Mouse (Mus musculus) kidney, postnatal 4 days (tissue): ENCODE results near the gene Tuba1a.
A peak's percentile ranks its signal among the peaks of the same experiment; 100 is the strongest.
"Not testable (repeated sequence)": the region's sequence is repeated elsewhere in the genome, so short reads cannot be mapped to it uniquely, and the experiment has no call there.

Experiments used
- DNase-seq, 2 experiments: peaks; one replicate each; pipeline ENCODE4 v3.0.0; 2021; ENCODE audit warnings: mixed read lengths in 2 of 2

The Tuba1a gene

DNA sequence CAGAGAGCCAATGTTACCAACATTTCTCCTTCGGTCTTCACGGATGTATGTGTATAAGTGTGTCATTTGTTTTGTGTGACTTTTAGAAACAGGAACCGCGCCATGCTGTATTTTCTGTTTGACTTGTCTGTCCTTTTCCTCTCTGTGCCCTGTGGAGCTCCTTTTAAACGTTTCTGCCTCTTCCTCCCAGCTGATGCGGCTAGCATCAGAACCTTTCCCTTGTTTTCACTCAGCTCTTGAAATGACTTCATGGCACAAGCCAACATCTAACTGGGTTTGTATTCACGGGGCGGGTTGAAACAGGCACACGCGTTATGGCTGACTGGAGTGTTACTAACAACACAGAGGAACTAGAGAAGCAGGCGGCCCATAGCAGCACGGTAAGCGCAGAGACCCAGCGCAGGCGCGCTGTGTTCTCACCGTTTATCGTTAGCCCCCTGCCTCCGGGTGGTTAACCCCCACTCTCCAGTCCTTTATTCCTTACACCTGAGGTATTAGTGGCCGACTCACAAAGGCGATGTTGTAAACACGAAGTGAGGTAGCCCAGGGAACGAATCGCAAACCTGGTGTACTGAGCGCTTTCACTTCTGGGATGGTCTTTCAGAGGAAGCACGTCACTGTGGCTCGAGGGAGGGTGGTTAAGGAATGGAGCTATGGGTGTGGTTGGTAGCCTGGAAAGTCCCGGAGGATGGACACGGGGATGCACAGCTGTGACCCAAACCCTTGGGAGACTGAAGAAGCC, 31.9 kb upstream of the Tuba1a start:
- peak; percentile 77 to 86 for DNase-seq

GRCm38 (mm10) chr15:98984681-98985080, 31.2 kb upstream of the Tuba1a start:
- DNase-seq, result peak; percentile 32 to 48

GRCm38 (mm10) chr15:98983431-98984081, 30.1 kb upstream of the Tuba1a start:
- DNase-seq, result no peak

GRCm38 (mm10) chr15:98982100-98982499, 28.6 kb upstream of the Tuba1a start:
- no peak for DNase-seq

- DNase-seq, result no peak
These were observed 26.6 kb upstream of the Tuba1a start for GRCm38 (mm10) chr15:98980012-98980614.

- no peak for DNase-seq
These were observed 25.1 kb upstream of the Tuba1a start for GRCm38 (mm10) chr15:98978409-98979172.

DNA sequence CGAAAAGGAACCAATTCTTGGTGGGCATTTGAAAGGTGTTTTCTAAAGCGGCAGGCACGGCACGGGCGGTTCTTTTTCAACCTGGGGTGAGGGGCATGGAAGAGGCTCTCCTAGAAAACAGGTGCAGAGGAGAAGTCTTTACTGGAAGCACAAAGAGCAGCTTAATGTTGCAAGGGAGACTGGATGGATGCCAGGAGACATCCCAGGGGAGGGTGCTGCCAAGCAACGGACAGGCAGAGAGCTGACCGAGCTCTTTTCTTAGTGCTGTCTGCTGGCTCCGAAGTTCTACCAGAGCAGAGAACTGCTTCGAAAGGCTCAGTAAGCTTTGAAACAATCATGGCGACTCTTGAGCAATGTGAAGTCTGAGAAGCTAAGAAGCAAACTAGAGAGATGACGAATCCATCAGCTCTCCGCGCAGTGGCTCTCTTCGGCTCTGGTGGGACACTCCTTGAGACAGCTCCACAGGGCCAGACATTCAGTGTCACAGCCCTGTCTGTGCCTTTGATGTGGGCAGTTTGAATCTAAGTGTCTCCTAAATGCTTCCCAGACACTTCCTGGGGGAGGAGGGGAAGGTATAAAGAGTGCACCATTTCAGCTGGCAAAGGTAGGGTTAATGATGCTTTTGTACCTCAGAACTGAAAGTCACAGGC, 24.4 kb upstream of the Tuba1a start:
- peak; percentile 83 to 87 for DNase-seq

- DNase-seq, result peak in 1 of 2 experiments; percentile 54
These were observed 23.6 kb upstream of the Tuba1a start for GRCm38 (mm10) chr15:98976763-98977758.

GRCm38 (mm10) chr15:98973015-98973614, 19.6 kb upstream of the Tuba1a start:
- peak in 1 of 2 experiments; percentile 60 for DNase-seq

DNA sequence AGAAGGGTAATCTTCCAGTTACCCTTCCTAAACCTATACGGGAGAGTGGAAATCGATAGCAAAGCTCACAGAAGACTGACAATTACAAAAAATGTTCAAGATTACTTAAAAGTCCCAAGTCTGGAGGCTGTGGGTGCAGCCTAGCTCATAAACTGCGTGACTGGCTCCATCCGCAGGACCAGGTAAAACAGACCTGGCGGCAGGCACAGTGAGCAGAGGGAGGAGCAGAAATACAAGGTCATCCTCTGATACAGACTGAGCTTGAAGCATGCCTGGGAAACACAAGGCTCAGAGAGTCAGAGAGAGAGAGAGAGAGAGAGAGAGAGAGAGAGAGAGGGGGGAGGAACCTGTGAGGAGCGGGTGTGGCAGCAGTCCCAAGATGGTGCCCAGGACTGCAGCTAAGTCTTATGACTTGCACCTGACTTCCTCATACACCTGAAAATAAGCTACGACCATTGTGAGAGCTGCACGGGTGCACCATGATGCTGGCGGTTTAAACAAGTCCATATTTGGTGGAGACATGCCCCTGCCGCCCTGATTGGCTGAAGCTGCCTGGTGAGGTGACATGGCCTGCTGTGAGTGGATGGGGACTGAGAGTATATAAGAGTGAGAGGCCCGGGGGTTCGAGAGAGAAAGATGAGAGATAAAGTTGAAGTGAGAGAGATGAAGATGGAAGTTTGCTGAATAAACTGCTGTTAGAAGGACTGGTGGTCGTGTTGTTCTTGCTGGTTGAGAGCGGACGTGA, 18.2 kb upstream of the Tuba1a start:
- DNase-seq, result not testable (repeated sequence)

DNA sequence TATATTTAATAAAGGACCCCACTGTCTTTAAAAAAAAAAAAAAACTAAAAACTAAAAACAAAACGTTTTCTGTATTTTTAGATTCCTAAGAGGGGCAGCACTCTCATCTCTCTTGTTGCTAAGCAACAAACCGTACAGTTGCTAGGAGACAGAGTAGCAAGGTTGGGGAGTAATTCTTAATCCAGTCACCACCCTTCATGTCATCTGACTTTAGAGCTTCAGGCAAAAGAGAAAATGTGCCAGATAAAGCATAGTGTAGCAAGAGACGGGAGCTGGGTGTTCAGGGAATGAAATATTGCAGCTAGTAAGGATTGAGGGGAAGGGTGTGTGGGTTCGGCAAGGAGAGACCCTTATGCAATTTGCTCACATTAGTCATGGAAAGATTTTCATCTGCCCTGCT, 17.6 kb upstream of the Tuba1a start:
- no peak for DNase-seq

DNA sequence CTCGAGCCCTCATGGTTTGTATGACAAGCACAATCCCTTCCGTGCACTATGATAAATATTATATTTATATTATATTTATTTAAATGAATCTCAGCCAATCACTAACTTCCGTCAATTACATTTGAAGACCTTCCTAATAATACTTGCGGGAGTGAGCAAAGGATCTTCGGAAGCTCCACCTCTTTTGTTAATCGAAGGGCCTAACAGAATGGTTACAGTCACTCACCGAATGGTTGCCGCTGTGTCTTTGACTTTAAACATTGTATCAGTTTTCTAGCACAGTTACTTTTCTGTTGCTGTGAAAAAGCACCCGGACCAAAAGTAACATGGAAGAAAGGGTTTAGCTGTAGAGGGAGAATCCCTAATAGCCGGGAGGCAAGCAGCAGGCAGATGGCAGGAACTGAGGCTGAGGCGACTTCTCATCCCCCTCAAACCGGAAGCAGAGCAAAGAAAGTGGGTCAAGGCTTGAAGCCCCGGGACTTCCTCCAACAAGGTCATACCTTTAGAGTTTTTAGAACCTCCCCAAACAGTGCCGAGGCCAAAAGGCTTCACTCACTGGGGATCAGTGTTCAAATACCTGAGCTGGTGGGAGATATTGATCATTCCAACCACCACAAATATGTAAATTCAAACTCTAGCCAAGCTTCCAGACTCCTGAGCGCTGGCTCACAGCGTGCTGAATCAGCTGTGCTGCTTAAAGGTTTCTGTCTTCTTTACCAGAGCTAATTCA, 16.0 kb upstream of the Tuba1a start:
- DNase-seq, result peak in 1 of 2 experiments; percentile 32

GRCm38 (mm10) chr15:98968701-98969371, 15.3 kb upstream of the Tuba1a start:
- DNase-seq, result peak; percentile 67 to 76

DNA sequence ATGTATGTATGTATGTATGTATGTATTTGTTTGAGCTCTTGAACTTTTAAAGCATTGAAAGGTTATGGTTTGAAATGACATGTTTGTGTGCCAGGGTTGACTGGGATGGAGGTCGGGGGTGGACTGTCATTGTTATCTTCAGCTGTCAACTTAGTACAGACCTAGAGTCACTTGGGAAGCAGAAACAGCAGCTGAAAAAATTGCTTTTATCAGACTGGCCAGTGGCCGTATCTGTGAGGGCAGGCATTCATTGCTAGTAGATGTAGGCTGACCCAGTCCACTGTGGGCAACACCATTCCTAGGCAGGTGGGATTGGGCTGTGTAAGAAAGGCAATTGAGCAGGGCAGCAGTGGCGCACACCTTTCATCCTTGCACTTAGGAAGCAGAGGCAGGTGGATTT, 6.0 kb upstream of the Tuba1a start:
- DNase-seq, result no peak

DNA sequence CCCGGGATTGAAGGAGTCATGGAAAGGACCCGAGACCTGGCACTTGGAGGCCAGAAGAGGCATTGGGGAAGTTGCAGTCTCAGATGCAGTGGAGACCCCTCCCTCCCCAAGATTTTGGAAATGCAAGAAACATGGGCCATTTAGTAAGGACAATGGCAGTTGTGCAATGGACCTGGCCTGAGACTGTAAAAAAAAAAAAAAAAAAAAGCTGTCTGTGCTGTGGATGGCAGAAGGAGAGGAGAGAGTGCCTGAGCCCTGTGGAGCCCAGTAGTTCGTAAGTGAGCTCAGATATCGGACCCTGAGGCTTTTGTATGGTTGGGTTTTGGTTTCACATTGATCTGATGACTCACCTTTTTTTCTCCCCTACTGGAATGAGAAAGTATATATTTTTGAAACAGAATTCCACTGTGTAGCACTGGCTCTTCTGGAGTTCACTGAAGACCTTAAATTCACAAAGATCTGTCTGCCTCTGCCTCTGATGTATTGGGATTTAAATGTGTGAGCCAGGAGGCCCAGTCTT, 5.5 kb upstream of the Tuba1a start:
- DNase-seq, result no peak

GRCm38 (mm10) chr15:98957475-98957874, 4.0 kb upstream of the Tuba1a start:
- DNase-seq, result no peak

DNA sequence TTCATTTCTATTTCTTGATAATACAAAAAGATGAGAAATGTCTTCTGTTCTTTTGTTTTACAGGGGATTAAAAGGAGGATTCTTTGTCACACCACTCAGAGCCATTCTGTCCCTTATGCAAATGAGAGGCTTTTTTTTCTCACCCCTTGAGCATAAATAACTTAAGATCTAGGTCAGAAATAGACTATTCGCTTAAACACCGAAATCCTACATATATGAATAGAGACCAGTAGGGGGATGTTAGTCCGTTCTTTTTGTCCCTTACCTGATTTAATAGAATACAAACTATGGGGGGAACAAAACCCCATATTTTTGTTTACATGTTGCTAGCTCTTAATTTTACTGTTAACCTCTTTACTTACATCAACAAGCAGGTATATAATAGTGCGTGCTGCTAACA, 2.5 kb upstream of the Tuba1a start:
- no peak for DNase-seq

GRCm38 (mm10) chr15:98955324-98955723, 1.8 kb upstream of the Tuba1a start:
- no peak for DNase-seq
